Mouse (Mus musculus) right cerebral cortex, postnatal 25 days (tissue): ENCODE results near the gene Lamb3.
"Not testable (repeated sequence)": the region's sequence is repeated elsewhere in the genome, so short reads cannot be mapped to it uniquely, and the experiment has no call there.

ENCODE experiments used
- DNase-seq: peaks from one replicate; pipeline ENCODE4 v3.0.0; 2022

Lamb3 gene

DNA sequence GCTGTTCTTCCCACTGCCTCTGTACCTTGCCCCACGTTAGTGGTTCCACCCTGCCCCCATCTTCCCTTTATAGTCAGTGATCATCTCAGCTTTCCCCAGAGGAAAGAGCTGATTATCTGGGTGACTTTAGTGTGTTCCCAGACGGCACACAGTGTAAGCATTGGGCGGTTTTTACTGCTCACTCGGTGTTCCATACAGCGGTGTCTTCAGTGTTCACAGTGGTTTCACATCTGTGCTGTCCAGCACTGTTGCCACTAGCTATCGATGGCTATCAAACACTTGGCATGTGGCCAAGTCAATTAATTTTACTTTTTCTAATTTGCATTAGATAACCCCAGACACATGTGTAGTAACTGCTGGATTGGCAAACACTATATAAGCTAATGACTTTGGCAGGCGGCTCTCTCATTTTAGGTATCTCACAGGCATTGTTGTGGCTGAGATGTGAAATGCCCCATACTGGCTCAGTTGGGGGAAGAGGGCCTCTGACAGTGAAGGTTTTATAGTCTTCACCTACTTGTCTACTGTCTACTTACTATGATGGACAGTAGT, 76.8 kb downstream of the Lamb3 start:
- no peak for DNase-seq

DNA sequence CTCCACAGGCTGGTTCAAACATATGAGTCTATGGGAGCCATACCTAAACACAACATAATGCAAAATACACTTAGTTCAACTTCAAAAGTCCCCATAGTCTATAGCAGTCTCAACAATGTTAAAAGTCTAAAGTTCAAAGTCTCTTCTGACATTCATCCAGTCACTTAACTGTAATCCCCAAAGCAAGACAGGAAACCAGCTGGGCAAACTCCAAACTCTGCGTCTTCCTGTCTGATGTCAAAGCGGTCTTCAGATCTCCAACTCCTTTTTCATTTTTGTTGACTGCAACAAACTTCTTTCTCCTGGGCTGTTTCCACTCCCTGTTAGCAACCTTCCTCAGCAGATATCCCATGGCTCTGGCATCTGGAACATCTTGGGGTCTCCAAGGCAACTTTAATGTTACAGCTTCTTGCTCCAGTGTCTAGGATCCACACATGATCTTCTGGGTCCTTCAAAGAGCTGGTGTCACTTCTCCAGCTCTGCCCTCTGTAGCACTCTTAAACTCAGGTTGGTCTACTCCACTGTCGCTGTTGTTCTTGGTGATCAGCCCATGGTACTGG, 78.3 kb downstream of the Lamb3 start:
- DNase-seq = not testable (repeated sequence)

DNA sequence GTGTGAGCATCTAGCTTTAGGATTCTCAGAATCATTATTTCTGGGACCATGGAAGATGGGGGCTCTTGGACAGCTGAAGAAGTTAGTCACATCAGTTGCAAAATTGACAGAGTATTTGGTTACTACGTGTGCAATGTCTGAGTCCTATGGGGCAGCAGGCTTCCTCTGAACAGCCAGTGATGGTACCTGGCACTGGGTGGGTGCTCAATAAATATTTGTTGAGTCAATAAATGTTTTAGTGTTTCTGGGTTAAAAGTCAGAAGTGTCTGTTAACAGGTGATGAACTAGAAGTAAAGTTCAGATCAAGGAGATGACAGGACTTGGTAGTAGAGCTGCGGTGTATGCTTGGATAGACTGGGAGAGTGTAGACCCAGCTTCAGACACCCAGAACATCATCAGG, 80.1 kb downstream of the Lamb3 start:
- no peak for DNase-seq

DNA sequence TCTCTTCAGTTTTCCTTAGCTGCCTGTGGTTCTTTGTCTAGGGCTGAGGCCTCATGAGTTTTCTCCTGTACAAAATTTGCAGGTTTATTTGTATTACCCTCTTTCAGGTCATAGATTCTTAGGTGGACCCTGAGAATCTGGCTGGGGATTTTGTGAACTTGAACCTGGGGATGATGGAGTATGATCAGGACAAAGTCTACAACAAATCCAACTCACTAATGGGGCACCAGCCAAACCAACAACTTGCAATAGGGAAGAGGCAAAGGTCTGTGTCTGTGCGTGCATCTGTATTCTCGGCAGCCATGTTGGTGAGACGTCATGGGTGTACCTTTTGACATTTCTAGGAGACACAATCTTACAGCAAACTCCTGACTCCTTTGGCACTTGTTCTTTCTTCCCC, 81.6 kb downstream of the Lamb3 start:
- no peak for DNase-seq

DNA sequence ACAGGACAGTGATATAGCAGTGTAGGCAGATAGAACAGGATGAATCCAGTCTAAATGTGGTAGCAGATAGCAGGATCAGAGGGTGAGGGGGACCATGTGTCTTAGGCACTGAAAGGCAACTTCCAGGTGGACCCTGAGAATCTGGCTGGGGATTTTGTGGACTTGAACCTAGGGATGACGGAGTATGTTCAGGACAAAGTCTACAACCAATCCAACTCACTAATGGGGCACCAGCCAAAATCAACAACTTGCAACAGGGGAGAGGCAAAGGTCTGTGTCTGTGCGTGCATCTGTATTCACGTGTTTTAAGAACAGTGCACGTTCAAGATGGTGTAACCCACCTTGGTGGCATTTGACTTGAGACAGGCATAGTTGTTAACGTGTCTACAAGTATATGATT, 82.4 kb downstream of the Lamb3 start:
- DNase-seq = no peak

DNA sequence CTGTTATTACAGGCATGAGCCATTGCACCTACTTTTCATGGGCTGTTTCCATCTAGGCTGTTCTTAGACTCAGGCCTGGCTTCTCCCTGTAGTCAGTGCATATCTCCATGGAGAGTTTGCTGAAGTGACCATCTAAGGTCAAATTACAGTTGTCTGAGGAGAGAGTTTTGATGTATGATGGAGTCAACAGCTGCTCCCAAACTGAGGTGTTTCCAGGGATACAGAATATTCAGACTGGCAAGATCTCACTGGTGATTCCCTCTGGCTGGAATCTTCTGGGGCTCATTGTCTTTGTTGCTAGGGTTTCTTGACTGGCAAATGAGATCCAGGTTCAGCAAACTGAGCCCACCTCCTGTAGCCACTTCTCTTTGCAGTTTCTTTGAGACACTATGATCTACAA, 83.2 kb downstream of the Lamb3 start:
- no peak for DNase-seq

DNA sequence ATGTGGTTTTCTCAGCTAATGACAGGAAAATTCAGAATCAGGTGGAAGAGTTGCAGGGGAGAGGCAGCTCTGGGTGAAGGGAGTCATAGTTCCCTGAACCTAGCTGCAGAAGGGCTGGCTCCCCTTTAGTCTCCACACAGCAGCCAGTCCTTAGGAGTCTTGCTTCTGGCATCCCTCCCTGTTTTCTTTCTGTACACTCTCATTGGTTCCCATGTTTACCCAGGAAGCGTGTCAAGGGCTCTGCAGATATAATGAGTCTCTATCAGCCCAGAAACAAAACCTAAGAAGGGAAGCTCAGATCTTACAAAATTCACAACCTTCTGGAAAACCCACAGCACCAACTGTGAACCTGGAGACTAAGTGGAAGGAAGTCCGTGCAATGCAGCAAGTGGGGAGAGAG, 85.5 kb downstream of the Lamb3 start:
- DNase-seq = no peak

DNA sequence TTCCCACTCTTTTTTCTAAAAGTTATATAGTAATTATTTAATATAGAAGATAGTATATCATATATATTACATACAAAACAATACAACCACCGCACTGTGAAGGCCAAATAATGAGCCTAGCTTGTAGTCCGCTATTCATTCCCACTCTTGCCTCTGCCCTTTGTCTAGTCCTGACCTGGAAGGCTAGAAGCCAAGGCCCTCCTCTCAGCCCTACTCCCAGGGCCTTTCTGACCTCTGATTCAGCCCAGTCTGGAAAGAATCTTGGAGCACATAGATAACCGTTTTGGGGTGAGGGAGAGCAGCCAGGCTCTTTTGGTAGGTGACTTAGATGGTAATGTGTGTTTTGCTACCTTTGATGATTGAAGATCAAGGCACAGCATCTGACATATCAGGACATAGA, 86.4 kb downstream of the Lamb3 start:
- no peak for DNase-seq

DNA sequence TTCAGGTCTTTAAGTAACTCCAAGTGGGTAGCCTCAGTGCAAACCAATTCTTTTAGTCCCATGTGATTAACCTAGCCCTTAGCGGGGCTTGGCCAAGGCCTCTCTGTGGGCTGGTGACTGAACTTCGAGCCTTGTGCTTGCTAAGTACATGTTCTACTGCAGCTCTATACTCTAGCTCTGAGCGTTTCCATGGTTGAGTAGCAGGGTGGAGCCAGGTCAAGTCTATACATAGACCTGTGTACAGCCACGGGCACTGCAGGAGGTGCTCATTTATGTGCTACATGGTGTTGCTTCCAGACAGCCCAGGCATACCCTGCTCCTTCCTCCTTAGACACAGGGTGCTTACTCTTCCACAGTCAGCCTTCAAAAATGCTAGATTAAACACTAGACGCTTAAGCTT, 88.4 kb downstream of the Lamb3 start:
- DNase-seq = no peak

DNA sequence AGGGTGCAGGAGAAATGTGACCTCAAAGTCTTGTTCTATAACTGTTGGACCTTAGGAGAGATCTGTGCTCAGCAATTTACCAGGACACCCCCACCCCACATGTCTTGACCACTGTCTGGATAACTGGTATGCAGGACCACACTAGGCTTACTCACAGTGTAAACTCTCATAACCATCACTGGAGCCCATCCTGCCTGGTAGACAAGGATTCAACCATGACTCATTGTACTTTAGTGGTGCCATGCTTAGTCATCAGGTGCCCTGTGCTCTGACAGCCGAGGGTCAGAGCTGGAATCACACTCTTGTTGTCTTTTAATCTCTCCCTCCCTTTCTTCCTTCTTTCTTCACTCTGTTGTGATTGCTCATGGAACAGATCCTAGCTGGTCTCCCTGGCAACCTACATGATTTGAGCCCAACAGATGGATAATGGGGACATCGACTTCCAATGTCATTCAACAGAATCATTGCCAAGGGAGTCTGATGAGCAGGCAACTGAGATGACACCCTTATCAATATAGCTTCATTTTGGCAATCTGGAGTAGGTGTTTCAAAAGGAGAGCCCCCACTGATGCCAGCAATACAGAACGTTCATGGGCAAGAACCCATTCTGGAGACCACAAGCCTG, 90.8 kb downstream of the Lamb3 start:
- no peak for DNase-seq

DNA sequence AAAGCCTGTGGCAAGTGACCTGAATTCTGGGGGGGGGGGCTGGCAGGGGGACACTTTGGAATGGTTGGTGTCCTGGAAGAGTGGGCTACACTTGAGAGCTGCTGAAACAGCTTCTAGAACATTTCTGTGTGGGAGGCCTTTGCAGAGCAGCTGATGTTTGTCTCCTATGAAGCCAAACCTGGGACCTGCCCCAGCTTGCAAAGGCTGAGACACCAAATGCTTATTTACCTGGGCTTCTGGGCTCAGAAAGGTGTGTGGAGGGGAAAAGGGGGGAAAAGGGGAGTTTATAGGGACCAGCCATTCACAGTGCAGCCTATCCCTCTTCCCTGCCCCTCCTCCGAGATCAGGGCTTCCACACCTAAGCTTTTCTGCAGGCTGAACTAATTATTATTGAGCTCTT, 92.5 kb downstream of the Lamb3 start:
- no peak for DNase-seq

DNA sequence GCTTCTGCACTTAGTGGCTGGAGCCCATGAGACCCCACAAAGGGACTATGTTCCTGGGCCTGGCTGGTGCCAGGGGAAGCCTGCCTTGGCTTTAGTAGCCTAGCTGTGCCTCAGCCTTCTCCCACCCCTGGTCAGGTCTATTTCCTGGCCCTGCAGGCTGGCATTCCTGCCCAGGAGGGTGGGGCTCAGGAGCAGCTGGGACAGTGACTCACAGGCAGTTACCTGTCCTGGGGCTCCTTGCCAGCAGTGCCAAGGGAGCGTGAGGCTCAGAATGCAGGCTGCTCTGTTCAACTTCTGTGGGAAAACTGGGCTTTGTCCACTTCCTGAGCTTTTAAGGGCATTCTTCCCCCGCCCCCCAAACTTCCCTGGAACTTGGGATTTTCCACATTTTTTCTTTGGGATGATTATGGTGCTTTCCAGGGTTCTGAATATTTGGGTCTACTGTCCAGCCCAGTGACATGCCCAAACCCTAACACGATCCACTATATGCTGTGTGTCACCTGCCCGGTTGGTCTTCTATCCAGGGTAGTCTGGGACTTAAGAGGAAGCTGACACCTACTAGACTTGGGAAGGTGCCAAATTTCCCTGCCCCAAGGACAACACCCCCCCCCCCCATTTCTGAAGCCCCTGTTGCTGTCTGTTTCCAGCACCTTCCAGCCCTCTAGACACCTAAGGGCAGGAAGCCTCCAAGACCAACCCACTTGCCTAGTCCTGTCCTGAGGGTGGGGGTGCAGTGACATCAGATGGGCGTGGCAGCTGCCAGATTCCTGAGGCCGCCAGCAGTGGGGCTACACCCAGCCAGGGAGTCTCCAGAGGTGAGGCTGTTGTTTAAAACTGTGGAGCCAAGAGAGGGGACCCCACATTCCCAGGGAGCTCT, 94.0 kb downstream of the Lamb3 start:
- DNase-seq = no peak

DNA sequence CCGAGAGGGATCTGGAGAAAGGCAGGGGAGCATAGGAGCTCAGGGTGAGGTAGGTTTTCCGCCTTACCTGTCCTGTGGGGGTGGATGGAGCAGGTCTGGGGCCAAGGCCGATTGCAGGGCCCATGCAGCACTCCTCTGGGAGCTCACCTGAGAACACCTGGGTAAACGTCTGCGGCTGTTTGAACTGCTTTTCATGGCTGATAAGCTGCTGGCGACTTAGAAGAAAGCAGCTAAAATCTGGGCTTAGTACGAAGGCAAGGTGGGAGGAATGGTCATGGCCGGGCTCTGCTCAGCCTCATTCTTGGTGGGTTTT, 94.5 kb downstream of the Lamb3 start:
- no peak for DNase-seq

DNA sequence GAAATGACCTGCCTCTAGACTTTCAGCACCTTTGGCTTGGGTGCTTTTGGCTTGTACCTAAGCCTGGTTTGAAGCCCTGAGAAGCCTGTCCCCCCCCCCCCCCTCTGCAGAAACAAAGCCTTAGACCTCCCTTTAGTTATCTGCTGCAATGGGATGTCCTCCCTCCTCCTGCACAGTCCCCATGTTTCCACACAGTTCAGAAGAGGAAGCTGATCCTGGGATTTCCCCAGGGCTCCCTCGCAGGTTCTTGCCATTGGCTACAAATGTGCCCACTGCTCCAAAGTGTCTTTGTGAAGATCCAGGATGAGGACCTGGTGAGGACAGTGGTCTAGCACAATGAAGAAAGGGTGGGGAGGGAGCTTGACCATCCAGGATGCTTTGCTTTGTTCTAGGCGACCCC, 95.6 kb downstream of the Lamb3 start:
- no peak for DNase-seq

DNA sequence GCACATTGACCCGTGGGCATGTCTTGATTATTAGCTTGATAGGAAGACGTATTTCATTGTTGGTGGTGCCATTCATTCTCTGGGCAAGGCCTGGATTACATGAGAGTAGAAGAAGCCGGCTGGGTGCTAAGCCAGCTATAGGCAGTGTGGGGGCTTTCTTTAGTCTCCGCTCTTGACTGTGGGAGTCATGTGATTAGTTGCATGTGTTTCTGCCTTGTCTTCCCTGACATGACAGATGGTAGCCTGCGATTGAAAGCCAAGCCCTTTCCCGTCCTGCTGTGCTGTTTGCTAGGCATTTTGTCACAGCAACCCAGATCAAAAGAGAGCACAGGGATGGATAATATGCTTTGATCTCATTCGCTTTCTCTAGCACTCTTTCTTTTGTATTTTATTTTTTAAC, 97.9 kb downstream of the Lamb3 start:
- DNase-seq = no peak

DNA sequence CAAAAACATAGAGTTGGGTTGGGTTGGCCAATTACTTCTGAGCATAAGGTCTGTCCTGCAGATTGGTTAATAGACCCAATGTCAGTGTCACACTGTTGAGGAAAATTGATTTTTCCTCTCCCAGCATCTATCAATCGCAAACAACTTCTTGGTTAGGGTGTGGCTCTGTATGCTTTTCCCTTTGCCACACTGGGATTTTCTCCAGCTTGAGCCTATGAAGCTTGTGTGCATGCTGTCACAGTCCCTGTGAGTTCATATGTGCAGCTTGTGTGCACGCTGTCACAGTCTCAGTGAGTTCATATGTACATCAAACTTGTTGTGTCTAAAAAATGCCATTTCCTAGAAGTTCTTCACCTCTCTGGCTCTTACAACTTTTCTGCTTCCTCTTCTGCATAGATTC, 99.3 kb downstream of the Lamb3 start:
- no peak for DNase-seq

DNA sequence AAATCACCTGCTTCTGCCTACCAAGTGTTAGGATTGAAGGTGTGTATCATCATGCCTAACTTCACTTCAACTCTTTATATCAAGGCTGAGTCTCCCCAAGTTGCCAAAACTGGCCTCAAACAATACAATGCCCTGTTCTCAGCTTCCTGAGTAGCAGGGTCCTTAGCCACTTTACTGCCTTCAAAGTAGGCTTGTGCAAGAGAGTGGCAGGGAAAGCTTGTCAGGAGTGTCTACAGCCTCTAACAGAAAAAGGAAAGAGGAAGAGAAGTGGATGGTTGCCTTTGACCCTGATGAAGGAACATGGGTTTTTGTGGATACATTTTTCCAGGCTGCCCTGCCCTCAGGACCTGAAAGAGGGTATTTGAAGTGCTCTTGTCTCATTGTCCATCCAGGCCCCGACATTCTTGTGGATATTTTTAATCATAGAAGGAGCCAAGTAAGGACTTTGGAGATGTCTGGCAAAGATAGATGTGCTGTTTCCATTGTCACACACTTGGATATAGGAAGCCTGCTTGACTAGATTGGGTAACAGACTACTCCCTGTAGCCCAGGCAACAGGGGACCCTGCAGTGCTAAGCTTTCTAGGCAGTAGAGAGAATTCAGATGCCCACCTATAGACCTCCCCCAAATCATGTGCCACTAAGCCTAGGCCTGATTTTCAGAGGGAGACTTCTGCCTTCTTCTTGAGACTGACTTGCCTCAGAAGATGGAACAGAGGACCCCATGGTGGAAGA, 102.5 kb downstream of the Lamb3 start:
- DNase-seq = no peak

DNA sequence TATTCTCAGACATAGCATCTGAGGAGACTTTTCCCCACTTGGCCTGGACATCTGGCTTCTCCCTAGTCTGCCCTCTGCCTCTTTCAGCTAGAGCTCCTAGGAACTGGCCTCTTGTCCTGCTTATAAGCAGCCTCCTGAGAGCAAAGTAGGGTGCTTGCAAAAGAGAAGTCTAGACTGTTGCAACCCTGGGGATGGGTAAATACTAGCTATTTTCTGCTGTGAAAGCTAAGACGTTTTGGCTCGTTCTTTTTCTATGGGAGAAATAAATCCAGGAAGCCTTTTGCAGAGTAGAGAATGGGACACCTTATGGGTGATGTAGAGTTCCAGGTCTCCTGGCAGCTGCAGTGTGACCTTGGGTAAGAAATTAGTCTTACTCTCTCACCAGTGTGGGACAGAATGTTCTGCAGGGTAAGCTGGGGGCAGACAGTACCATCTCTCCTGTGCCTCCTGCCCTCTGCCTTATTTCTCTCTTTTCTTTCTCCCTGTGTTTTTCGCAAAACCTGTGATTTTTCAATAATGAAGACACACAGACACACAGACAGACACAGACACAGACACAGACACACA, 103.1 kb downstream of the Lamb3 start:
- DNase-seq = no peak

DNA sequence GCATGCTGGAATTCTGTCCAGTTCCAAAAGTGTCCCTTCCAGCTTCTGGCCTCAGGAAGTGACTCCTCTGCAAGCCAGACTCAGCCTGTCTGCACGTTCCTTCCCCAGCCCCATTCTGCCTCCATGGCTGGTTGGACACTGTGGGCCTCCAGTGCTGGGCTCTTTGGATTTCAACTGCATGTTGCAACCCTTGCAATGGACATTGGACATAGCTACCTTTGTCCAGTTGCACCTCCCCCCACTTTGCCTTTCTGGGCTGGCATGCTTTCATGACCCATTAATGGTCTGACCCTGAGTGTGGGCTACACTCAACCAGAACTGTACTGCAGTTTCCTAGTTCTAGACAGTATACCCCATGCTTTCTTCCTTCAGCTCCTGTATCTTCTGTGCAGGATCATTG, 104.1 kb downstream of the Lamb3 start:
- no peak for DNase-seq

DNA sequence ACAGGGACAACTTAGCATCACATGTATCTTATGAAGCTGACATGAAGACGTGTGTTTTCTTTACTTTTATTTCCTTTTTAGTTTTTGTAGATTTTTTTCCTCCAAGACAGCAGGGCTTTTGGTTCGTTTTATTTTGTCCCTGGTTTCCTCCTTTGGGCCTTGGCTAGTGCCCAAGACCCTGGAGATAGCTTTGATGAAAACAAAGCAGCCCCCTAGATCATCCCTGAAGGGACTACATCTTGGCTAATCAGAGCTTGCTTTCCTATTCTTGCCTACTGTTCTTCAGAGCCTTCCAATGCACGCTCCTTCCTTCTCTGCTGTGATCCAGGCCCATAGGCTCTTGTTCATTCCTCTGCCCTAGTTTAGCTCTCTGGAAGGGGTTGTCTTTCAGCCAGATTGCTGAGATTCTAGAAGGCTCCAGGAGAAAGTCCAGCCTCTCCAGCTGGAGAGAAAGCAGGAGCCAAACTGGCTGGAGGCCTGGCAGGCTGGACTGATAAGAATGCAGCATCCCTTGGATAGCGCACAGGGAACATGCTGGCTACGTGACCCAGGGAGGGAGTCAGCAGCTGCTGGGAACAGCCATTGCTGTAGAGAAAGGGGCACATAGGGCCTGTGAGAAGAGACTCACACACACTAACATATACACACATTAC, 108.3 kb downstream of the Lamb3 start:
- no peak for DNase-seq

DNA sequence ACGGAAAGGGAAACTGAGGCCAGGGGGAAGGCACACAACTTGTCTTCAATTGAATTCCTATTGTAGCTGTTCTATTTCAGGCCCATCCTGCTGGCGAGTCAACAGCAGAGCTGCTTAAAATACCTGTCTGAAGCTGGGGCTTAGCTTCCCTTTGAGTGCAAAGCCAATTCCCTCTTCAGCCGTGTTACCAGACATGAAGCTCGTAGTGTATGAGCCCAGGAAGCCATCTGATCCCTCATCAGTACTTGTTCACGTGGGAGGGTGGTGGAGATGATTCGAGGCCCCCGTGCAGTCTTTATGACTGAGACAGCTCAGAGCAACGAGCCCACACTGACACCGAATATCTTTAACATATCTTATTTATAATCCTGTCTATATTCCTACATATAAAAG, 108.9 kb downstream of the Lamb3 start:
- DNase-seq = no peak

DNA sequence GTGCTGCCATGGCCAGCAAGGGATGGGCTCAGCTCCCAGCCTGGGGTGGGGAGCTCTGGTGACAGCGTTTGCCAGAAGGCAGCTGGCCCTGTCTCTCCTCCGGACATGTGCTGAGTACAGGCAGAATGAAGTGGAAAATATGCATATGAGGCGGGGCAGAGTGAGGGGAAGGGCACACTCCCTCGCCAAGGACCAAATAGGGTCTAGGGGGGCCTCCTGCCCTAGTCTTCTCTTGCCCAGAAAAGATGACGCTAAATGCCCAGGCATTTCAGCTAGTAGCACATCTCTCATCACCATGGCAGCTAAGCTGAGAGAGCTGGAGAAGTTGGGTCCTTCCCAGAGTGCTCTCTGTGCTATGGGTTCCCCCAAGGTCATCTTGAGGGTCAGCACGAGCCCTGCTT, 109.7 kb downstream of the Lamb3 start:
- no peak for DNase-seq

DNA sequence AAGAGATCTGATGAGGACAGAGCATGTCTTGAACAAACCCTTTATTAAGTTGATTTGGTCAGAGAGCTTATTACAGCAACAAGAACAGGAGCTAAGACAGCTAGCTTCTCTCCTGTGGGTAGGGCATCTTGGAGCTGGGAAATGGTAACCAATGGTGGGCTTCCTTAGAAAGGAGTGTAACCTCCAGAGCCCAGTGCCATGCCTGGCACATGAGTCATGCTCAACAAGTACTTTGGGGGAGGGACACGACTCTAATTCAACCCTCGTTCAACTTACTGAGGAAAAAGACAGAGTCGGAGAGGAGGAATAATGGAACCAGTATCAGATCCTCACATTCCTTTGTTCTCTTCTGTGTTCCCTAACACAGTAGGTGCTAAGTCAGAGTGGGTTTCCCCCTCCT, 112.2 kb downstream of the Lamb3 start:
- DNase-seq = no peak
